Mouse (Mus musculus): ENCODE measurements at regions not wholly inside any gene's neighbourhood (a gene's known extent, or its start where the extent isn't known, plus 50 kb on each side); places are given as distances from the start of the nearest gene placed in this dataset.

DNA sequence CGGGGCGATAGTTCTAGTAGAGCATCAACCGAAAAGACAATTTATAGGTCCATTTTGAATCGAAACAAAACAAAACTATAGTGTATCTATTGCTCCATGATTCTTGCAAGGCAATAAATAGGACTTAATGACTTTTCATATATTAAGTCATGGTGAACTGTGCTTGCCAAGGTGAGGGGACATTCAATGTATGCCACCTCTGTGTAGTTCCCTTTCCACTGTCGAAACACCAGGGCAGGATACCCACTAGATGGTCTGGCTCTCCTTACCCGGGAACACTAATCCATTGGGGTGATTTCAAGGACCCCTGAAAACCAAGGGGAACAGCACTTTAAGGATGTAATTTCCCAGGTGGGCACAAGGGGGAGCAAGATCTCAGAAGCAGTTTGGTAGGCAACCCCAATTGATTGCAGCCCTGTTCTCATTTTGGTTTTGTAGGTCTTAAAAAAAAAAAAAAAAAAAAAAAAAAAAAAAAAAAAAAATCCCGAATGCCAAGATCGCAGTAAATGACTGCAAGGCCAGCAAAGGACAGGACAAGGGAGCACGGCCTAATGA is 96.9 kb upstream of the L3mbtl4 start:
- 66% methylated on average over 9 of the region's 9 CpGs for WGBS
- H3K27ac ChIP-seq (replicated peaks), result no peak overlapping the region
- H3K4me2 ChIP-seq (replicated peaks), result no peak overlapping the region
- peak; percentile 53; the same call in 1 of the 2 replicates for ATAC-seq (replicated peaks)
- H3K9me3 ChIP-seq, result 0 out of 2 replicates have a peak, but pooled peaks cover 3% of the 10 kb centered on the region
- H3K4me1 ChIP-seq, result no peaks in the 10 kb centered on the region
- no peak overlapping the region for H3K9ac ChIP-seq (replicated peaks)
- no peaks in the 10 kb centered on the region for H3K36me3 ChIP-seq
- H3K4me3 ChIP-seq, result no peak overlapping the region
- no peaks in the 10 kb centered on the region for H3K27me3 ChIP-seq

- Histone ChIP-seq H3K9me3 (0 out of 2 replicates have a peak, but pooled peaks cover 3% of the 10 kb centered on the region), H3K36me3 (no peaks in the 10 kb centered on the region), H3K27me3 (no peaks in the 10 kb centered on the region), H3K27ac (replicated peaks) (no peak overlapping the region), H3K4me3 (no peak overlapping the region), H3K4me2 (replicated peaks) (no peak overlapping the region), H3K9ac (replicated peaks) (no peak overlapping the region), H3K4me1 (no peaks in the 10 kb centered on the region)
- ATAC-seq (replicated peaks), result no peak
- 34% methylated on average over 2 of the region's 2 CpGs for WGBS
Observed at GRCm38 (mm10) chr17:68177835-68178234, 95.8 kb upstream of the L3mbtl4 start.

- no peaks in the 10 kb centered on the region for H3K36me3 ChIP-seq
- no peak for ATAC-seq (replicated peaks)
- H3K27ac ChIP-seq (replicated peaks), result no peak overlapping the region
- no peaks in the 10 kb centered on the region for H3K4me1 ChIP-seq
- 89% methylated on average over 2 of the region's 2 CpGs for WGBS
- no peaks in the 10 kb centered on the region for H3K27me3 ChIP-seq
- H3K9me3 ChIP-seq, result no peaks in the 10 kb centered on the region
- no peak overlapping the region for H3K4me3 ChIP-seq
- no peak overlapping the region for H3K4me2 ChIP-seq (replicated peaks)
- no peak overlapping the region for H3K9ac ChIP-seq (replicated peaks)
Observed at GRCm38 (mm10) chr17:68185385-68185784, 88.2 kb upstream of the L3mbtl4 start.

DNA sequence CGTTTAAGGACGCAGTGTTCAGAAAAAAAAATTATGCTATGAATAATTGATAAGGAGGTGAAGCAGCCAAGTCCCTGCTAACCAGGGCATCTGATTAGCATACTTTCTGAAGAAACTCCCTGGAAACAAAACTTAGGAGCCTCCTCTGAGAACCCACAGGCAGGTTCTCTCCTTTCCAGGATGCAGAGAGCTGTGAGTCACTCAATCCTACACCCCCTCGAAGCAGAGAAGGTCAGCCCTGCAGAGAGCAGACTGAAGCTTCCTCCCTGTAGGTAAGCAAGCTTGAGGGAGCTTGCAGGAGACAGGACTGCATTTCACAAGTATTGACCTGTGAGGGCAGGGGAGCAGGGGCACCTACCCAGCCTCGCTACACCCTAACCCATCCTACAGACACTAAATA is 83.7 kb upstream of the L3mbtl4 start:
- ATAC-seq (replicated peaks), result no peak
- H3K27ac ChIP-seq (replicated peaks), result no peak overlapping the region
- no peaks in the 10 kb centered on the region for H3K36me3 ChIP-seq
- no peaks in the 10 kb centered on the region for H3K9me3 ChIP-seq
- H3K27me3 ChIP-seq, result no peaks in the 10 kb centered on the region
- no peak overlapping the region for H3K9ac ChIP-seq (replicated peaks)
- H3K4me3 ChIP-seq, result no peak overlapping the region
- WGBS, result 82% methylated on average over 4 of the region's 4 CpGs
- H3K4me2 ChIP-seq (replicated peaks), result no peak overlapping the region
- no peaks in the 10 kb centered on the region for H3K4me1 ChIP-seq

- Histone ChIP-seq H3K4me1 (peaks cover 3% of the 10 kb centered on the region), H3K9me3 (no peaks in the 10 kb centered on the region), H3K27me3 (no peaks in the 10 kb centered on the region), H3K4me2 (replicated peaks) (no peak overlapping the region), H3K36me3 (no peaks in the 10 kb centered on the region), H3K9ac (replicated peaks) (no peak overlapping the region), H3K4me3 (no peak overlapping the region), H3K27ac (replicated peaks) (no peak overlapping the region)
- no peak for ATAC-seq (replicated peaks)
- 75% methylated on average over 4 of the region's 4 CpGs for WGBS
Observed at GRCm38 (mm10) chr17:68205545-68205944, 68.1 kb upstream of the L3mbtl4 start.

GRCm38 (mm10) chr17:68208837-68209236 is 64.8 kb upstream of the L3mbtl4 start:
- Histone ChIP-seq H3K27me3 (no peaks in the 10 kb centered on the region), H3K27ac (replicated peaks) (no peak overlapping the region), H3K9ac (replicated peaks) (no peak overlapping the region), H3K4me2 (replicated peaks) (no peak overlapping the region), H3K9me3 (no peaks in the 10 kb centered on the region), H3K36me3 (no peaks in the 10 kb centered on the region), H3K4me3 (no peak overlapping the region), H3K4me1 (peaks cover 13% of the 10 kb centered on the region)
- WGBS, result 85% methylated on average over 2 of the region's 2 CpGs
- ATAC-seq (replicated peaks), result no peak

DNA sequence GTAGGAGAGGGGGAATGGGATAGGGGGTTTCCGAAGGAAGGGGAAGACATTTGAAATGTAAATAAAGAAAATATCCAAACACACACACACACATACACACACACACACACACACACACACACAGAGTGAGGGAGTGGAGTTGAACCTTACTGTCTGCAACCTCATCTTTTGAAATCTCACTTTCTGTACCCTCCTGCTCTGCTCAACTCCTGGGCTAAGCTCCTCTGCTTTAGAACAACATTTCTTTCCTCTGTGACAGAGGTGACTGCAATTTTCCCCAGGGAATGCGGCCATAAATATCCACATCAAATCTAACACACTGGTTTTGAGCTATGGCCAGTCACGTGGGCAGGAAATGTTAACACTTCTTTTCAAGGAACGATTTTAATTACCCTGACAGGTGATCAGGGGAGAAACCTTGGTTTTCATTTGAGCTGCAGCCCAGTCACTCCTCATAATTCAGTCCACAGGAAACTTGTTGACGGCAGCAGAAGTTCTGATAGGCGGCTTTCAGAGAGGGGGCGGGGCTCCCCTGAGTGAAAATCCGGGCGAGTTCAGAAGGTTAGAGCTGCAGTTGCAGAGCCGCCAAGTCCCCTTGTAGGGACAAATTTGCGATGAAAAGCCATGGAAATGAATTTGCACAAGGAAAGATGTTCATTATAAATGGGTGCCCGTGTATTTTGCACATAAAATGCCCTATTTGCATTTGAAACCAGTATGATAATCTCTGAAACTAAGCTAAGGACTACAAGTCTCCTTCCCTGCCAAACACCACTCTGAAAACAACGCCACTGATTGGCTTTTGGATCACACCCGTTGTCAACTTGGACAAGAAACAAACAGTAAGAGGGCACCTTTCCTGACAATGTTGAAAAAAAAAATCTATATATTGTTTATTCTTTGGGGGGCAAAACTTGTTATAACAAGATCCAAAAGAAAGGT is 63.0 kb upstream of the L3mbtl4 start:
- peaks cover 13% of the 10 kb centered on the region for H3K4me1 ChIP-seq
- WGBS, result 13% methylated on average over 14 of the region's 14 CpGs
- no peak overlapping the region for H3K9ac ChIP-seq (replicated peaks)
- no peak overlapping the region for H3K4me3 ChIP-seq
- H3K4me2 ChIP-seq (replicated peaks), result peak overlapping the region; percentile 27
- H3K27me3 ChIP-seq, result no peaks in the 10 kb centered on the region
- H3K27ac ChIP-seq (replicated peaks), result no peak overlapping the region
- H3K36me3 ChIP-seq, result no peaks in the 10 kb centered on the region
- no peaks in the 10 kb centered on the region for H3K9me3 ChIP-seq
- ATAC-seq (replicated peaks), result peak; percentile 85

- no peak overlapping the region for H3K27ac ChIP-seq (replicated peaks)
- WGBS, result 70% methylated on average over 4 of the region's 4 CpGs
- no peaks in the 10 kb centered on the region for H3K27me3 ChIP-seq
- no peak for ATAC-seq (replicated peaks)
- H3K36me3 ChIP-seq, result no peaks in the 10 kb centered on the region
- no peak overlapping the region for H3K4me3 ChIP-seq
- no peaks in the 10 kb centered on the region for H3K9me3 ChIP-seq
- H3K9ac ChIP-seq (replicated peaks), result no peak overlapping the region
- H3K4me1 ChIP-seq, result no peaks in the 10 kb centered on the region
- no peak overlapping the region for H3K4me2 ChIP-seq (replicated peaks)
Observed at GRCm38 (mm10) chr17:68218246-68218645, 55.4 kb upstream of the L3mbtl4 start.

GRCm38 (mm10) chr17:68223170-68223569 is 50.4 kb upstream of the L3mbtl4 start:
- Histone ChIP-seq H3K9ac (replicated peaks) (no peak overlapping the region), H3K4me1 (no peaks in the 10 kb centered on the region), H3K4me2 (replicated peaks) (no peak overlapping the region), H3K4me3 (no peak overlapping the region), H3K36me3 (no peaks in the 10 kb centered on the region), H3K27me3 (no peaks in the 10 kb centered on the region), H3K9me3 (no peaks in the 10 kb centered on the region), H3K27ac (replicated peaks) (no peak overlapping the region)
- WGBS, result 81% methylated on average over 3 of the region's 3 CpGs
- no peak for ATAC-seq (replicated peaks)

All from forebrain, embryonic 15.5 days (tissue).